Mouse (Mus musculus) embryonic stem cell, embryonic (primary cell): ENCODE measurements around the gene Xirp1.

Source experiments
- CTCF ChIA-PET, 4 experiments: fragments of 300-600 bp in 2 of 4; fragments of 350-600 bp in 2 of 4; sonication (Branson Sonifier 250); formaldehyde crosslinking; loops; one replicate each; lab custom pipeline; 2022; ENCODE audit warnings: inconsistent platforms in 2 of 4; lab: Charles Lee
- POLR2A ChIA-PET, 4 experiments: fragments of 300-600 bp in 2 of 4; fragments of 350-600 bp in 2 of 4; sonication (Branson Sonifier 250); formaldehyde crosslinking; loops; one replicate each; lab custom pipeline; 2022; ENCODE audit warnings: antibody characterized with exemption in 4 of 4, inconsistent platforms in 1 of 4; lab: Charles Lee

The Xirp1 gene

GRCm38 (mm10) chr9:119983585-119984535 lies 39.5 kb downstream of the Xirp1 start:
- POLR2A ChIA-PET, result interaction anchor here (0.6 to 10.2 kb wide), 72 partner anchors 9 to 1383 kb away, joined by 3 to 173 read pairs (median 4); partner anchors contain the start of genes Rpsa (in 3 of the 4), Mobp (in 2 of the 4), Gorasp1 (in 1 of the 4) and Slc25a38 (in 1 of the 4)
- CTCF ChIA-PET, result interaction anchor here (0.6 to 4.0 kb wide), 12 partner anchors 10 to 358 kb away, joined by 3 to 47 read pairs (median 4); no protein-coding TSS in a partner anchor

- ChIA-PET POLR2A (interaction anchor here (0.7 to 10.2 kb wide), 30 partner anchors 8 to 589 kb away, joined by 3 to 173 read pairs (median 6); partner anchors contain the start of genes Rpsa (in 2 of the 4) and Mobp (in 1 of the 4)), CTCF (interaction anchor here in 2 of 4 experiments (1.0 to 4.0 kb wide), 5 partner anchors 9 to 90 kb away, joined by 3 to 47 read pairs (median 4); no protein-coding TSS in a partner anchor)
Measured at GRCm38 (mm10) chr9:119982956-119983551, 40.3 kb downstream of the Xirp1 start.

- ChIA-PET POLR2A (interaction anchor here in 3 of 4 experiments (0.6 to 10.2 kb wide), 24 partner anchors 8 to 769 kb away, joined by 3 to 173 read pairs (median 5); partner anchors contain the start of genes Mobp (in 1 of the 3) and Rpsa (in 1 of the 3)), CTCF (interaction anchor here in 2 of 4 experiments (0.8 to 4.0 kb wide), 4 partner anchors 8 to 27 kb away, joined by 3 to 47 read pairs (median 4); no protein-coding TSS in a partner anchor)
Measured at GRCm38 (mm10) chr9:119982241-119982811, 41.1 kb downstream of the Xirp1 start.

GRCm38 (mm10) chr9:119981183-119982179 lies 41.9 kb downstream of the Xirp1 start:
- POLR2A ChIA-PET, result interaction anchor here in 3 of 4 experiments (0.6 to 10.2 kb wide), 35 partner anchors 8 to 898 kb away, joined by 3 to 173 read pairs (median 5); partner anchors contain the start of gene Rpsa (in 2 of the 3)

GRCm38 (mm10) chr9:119980770-119981182 lies 42.6 kb downstream of the Xirp1 start:
- ChIA-PET POLR2A (interaction anchor here in 3 of 4 experiments (0.6 to 10.2 kb wide), 25 partner anchors 7 to 565 kb away, joined by 3 to 173 read pairs (median 5); partner anchors contain the start of gene Rpsa (in 1 of the 3)), CTCF (interaction anchor here in 2 of 4 experiments (0.7 to 1.4 kb wide), 7 partner anchors 10 to 237 kb away, joined by 3 to 5 read pairs (median 3); no protein-coding TSS in a partner anchor)

More at GRCm38 (mm10) chr9:119981183-119982179, 41.9 kb downstream of the Xirp1 start:
- CTCF ChIA-PET, result interaction anchor here in 3 of 4 experiments (0.6 to 4.0 kb wide), 12 partner anchors 8 to 38 kb away, joined by 3 to 47 read pairs (median 3); no protein-coding TSS in a partner anchor

- ChIA-PET CTCF (interaction anchor here in 1 of 4 experiments (0.9 kb wide), 1 partner anchor 22 kb away, joined by 3 read pairs; no protein-coding TSS in a partner anchor), POLR2A (interaction anchor here (0.6 to 10.2 kb wide), 12 partner anchors 10 to 308 kb away, joined by 3 to 173 read pairs (median 4); no protein-coding TSS in a partner anchor)
Measured at GRCm38 (mm10) chr9:119979749-119980148, 43.6 kb downstream of the Xirp1 start.

GRCm38 (mm10) chr9:119978811-119979441 lies 44.5 kb downstream of the Xirp1 start:
- CTCF ChIA-PET, result interaction anchor here in 1 of 4 experiments (1.0 kb wide), 1 partner anchor 16 kb away, joined by 4 read pairs; no protein-coding TSS in a partner anchor

GRCm38 (mm10) chr9:119978151-119978810 lies 45.1 kb downstream of the Xirp1 start:
- ChIA-PET CTCF (interaction anchor here in 3 of 4 experiments (0.6 to 1.4 kb wide), 7 partner anchors 16 to 422 kb away, joined by 3 to 12 read pairs (median 3); no protein-coding TSS in a partner anchor), POLR2A (interaction anchor here in 3 of 4 experiments (0.6 to 1.7 kb wide), 18 partner anchors 9 to 1613 kb away, joined by 3 to 7 read pairs (median 4); partner anchors contain the start of genes Rpsa (in 2 of the 3) and Exog (in 1 of the 3))

More at GRCm38 (mm10) chr9:119978811-119979441, 44.5 kb downstream of the Xirp1 start:
- POLR2A ChIA-PET, result interaction anchor here in 3 of 4 experiments (0.8 to 1.7 kb wide), 12 partner anchors 9 to 148 kb away, joined by 3 to 7 read pairs (median 4); partner anchors contain the start of gene Rpsa (in 2 of the 3)

GRCm38 (mm10) chr9:119977557-119978060 lies 45.8 kb downstream of the Xirp1 start:
- ChIA-PET CTCF (interaction anchor here (0.6 to 1.4 kb wide), 9 partner anchors 11 to 421 kb away, joined by 3 to 12 read pairs (median 3); no protein-coding TSS in a partner anchor), POLR2A (interaction anchor here in 3 of 4 experiments (0.6 to 1.7 kb wide), 20 partner anchors 10 to 1612 kb away, joined by 3 to 7 read pairs (median 4); partner anchors contain the start of genes Rpsa (in 2 of the 3) and Exog (in 1 of the 3))

- ChIA-PET CTCF (interaction anchor here (0.6 to 1.4 kb wide), 7 partner anchors 10 to 122 kb away, joined by 3 to 4 read pairs (median 3); no protein-coding TSS in a partner anchor), POLR2A (interaction anchor here (0.6 to 4.1 kb wide), 17 partner anchors 9 to 158 kb away, joined by 3 to 19 read pairs (median 4); partner anchors contain the start of genes Rpsa (in 2 of the 4), Gorasp1 (in 1 of the 4) and Ttc21a (in 1 of the 4))
Measured at GRCm38 (mm10) chr9:119976704-119977556, 46.5 kb downstream of the Xirp1 start.

GRCm38 (mm10) chr9:119975286-119975685 lies 48.1 kb downstream of the Xirp1 start:
- ChIA-PET POLR2A (interaction anchor here in 3 of 4 experiments (0.9 to 4.1 kb wide), 24 partner anchors 8 to 175 kb away, joined by 3 to 45 read pairs (median 6); partner anchors contain the start of genes Rpsa (in 3 of the 3), Csrnp1 (in 2 of the 3), Gorasp1 (in 1 of the 3) and Mobp (in 1 of the 3)), CTCF (interaction anchor here (0.5 to 3.6 kb wide), 60 partner anchors 9 to 1750 kb away, joined by 3 to 54 read pairs (median 6); partner anchors contain the start of genes Csrnp1 (in 4 of the 4), Gorasp1 (in 3 of the 4), Ttc21a (in 3 of the 4) and Cx3cr1 (in 1 of the 4))

GRCm38 (mm10) chr9:119974609-119975008 lies 48.8 kb downstream of the Xirp1 start:
- ChIA-PET POLR2A (interaction anchor here (0.5 to 4.1 kb wide), 45 partner anchors 8 to 210 kb away, joined by 3 to 45 read pairs (median 4); partner anchors contain the start of genes Csrnp1 (in 3 of the 4), Gorasp1 (in 3 of the 4), Rpsa (in 3 of the 4) and Ttc21a (in 3 of the 4)), CTCF (interaction anchor here (0.5 to 3.6 kb wide), 69 partner anchors 9 to 514 kb away, joined by 3 to 54 read pairs (median 5); partner anchors contain the start of genes Csrnp1 (in 4 of the 4), Gorasp1 (in 3 of the 4), Ttc21a (in 3 of the 4) and Cx3cr1 (in 1 of the 4))
